Mouse (Mus musculus) ES-E14 (cell line): ENCODE data around the gene Fam47e.

ENCODE experiments used
- CHD2 ChIP-seq: IDR thresholded peaks from 2 replicates; pipeline ENCODE4 v1.6.1; 2014; ENCODE audit warnings: mild to moderate bottlenecking, low read depth, low read length, inconsistent platforms
- ZNF384 ChIP-seq: IDR thresholded peaks from 2 replicates; pipeline ENCODE4 v1.6.1; 2012; ENCODE audit warnings: low read depth, low read length, inconsistent platforms

DNA sequence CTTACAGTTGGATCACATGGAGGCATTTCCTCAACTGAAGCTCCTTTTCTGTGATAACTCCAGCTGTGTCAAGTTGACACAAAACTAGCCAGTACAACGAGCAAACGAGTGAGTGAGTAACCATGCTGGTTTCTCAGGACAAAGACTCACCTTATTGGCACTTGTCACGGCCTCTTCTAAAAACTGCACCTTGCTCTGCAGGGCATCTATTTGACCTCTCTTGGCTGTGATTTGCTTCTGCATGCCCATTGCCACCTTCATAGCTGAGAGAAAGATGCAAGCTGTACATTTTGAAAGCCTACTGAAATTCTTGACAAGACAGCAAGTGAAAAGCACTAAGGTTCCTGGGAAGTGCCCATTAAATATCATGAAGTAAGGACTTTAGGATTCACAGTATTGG is 86.0 kb downstream of the Fam47e start:
- TF ChIP-seq ZNF384 (no peak), CHD2 (no peak)
